Comparison of ENCODE assay signal across 10 mouse cellular contexts in the genomic region with DNA sequence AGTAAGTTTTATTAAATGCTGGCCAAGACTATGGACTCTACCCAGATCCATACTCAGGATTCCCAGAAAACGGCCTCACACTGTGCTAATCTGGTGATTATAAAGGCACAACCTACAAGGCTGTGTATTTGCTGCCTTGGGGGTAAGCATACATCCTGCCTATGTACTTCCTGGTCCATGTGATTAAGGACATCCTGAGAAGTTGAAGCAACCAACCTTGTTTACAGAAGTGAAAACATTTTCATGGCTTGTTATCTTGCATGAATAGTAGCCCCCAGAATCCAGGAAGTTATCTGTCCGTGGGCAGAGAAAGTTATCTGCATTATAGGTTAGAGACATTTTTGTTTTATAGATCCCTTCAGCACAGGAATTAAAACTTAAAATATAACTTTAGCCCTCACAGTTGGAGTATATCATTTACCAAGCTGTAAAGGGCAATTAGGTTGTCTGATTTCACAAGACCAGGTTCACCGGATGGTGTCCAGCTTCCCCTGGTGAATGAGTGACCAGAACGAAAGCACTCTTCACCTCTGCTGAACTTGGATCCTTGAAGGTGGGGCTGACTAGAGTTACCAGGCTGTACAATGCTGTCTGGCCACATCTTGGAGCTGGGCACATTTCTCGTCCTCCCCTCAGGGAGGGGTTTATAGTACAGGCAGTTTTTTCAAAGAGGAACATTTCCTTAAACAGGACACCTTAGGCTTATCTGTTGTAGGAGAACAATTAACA.
A peak's percentile ranks its signal among the peaks of the same experiment; 100 is the strongest.
DNase-seq lines count a peak whose midpoint lies in the region; ATAC-seq and TF ChIP-seq lines count a peak whose summit lies in the region.
"Had no signal": no experiment of that assay in that cellular context is flagged by ENCODE, and none has a peak within 500 bp of the region (broad histone marks: within the 10 kb centered on the region; RNA-seq: fewer than 3 reads in every experiment).

No protein-coding gene starts in this region.

- no peak overlapping the region for H3K4me2 ChIP-seq in heart, embryonic 12.5 days
- no peak overlapping the region for H3K4me2 ChIP-seq in intestine, embryonic 16.5 days (ENCODE audit: low read depth, low read length)
- H3K4me2 ChIP-seq in liver, embryonic 11.5 days: no peak overlapping the region
- no peak overlapping the region for H3K4me2 ChIP-seq in stomach, embryonic 15.5 days
- H3K4me2 ChIP-seq in hindbrain, postnatal 0 days (ENCODE audit: low read depth, low read length): no peak overlapping the region
- H3K4me2 ChIP-seq: hindbrain, embryonic 14.5 days had no signal

- H3K9me3 ChIP-seq in heart, embryonic 12.5 days (replicated peaks): peaks cover 4% of the 10 kb centered on the region
- H3K9me3 ChIP-seq in intestine, embryonic 16.5 days (ENCODE audit: control insufficient read depth, low read length): no peaks in the 10 kb centered on the region
- no peaks in the 10 kb centered on the region for H3K9me3 ChIP-seq in liver, embryonic 11.5 days (ENCODE audit: control insufficient read depth, low read length)
- H3K9me3 ChIP-seq in stomach, embryonic 15.5 days: no peaks in the 10 kb centered on the region
- H3K9me3 ChIP-seq in hindbrain, postnatal 0 days (ENCODE audit: low read length): no peaks in the 10 kb centered on the region

- DNase-seq in heart, adult 11 months: peak; percentile 95
- DNase-seq in liver, embryonic 11.5 days (ENCODE audit: low spot score): no peak
- no peak for DNase-seq in hindbrain, postnatal 0 days (ENCODE audit: low spot score)
- no peak for DNase-seq in frontal cortex, postnatal 14 days (ENCODE audit: low spot score in 2 of 2)
- no peak for DNase-seq in spleen, adult 12 weeks (ENCODE audit: low spot score)
- DNase-seq: cerebellum, postnatal 36 days had no signal

- no peak overlapping the region for H3K4me3 ChIP-seq in heart, embryonic 12.5 days
- no peak overlapping the region for H3K4me3 ChIP-seq in intestine, embryonic 16.5 days (ENCODE audit: low read length)
- no peak overlapping the region for H3K4me3 ChIP-seq in liver, embryonic 11.5 days (ENCODE audit: low read depth, low read length)
- no peak overlapping the region for H3K4me3 ChIP-seq in stomach, embryonic 15.5 days (replicated peaks)
- no peak overlapping the region for H3K4me3 ChIP-seq in hindbrain, postnatal 0 days (ENCODE audit: low read length)

- no peaks in the 10 kb centered on the region for H3K36me3 ChIP-seq in heart, embryonic 12.5 days
- no peaks in the 10 kb centered on the region for H3K36me3 ChIP-seq in intestine, embryonic 16.5 days (ENCODE audit: control insufficient read depth, insufficient read depth, low read length)
- H3K36me3 ChIP-seq in liver, embryonic 11.5 days (ENCODE audit: control insufficient read depth, insufficient read depth, low read length): 0 out of 2 replicates have a peak, but pooled peaks cover 2% of the 10 kb centered on the region
- no peaks in the 10 kb centered on the region for H3K36me3 ChIP-seq in stomach, embryonic 15.5 days
- H3K36me3 ChIP-seq in hindbrain, postnatal 0 days (ENCODE audit: insufficient read depth, low read length): no peaks in the 10 kb centered on the region

- ATAC-seq in heart, embryonic 12.5 days (ENCODE audit: insufficient number of reproducible peaks, low FRiP score): no peak
- ATAC-seq in intestine, embryonic 16.5 days: peak; percentile 94
- ATAC-seq in liver, embryonic 11.5 days (replicated peaks; ENCODE audit: low FRiP score): peak; percentile 45
- peak; percentile 47; the same call in 1 of the 2 replicates for ATAC-seq in stomach, embryonic 15.5 days (ENCODE audit: insufficient read depth, low FRiP score, low read depth)
- no peak for ATAC-seq in hindbrain, postnatal 0 days

- H3K27me3 ChIP-seq in heart, embryonic 12.5 days (replicated peaks): no peaks in the 10 kb centered on the region
- no peaks in the 10 kb centered on the region for H3K27me3 ChIP-seq in intestine, embryonic 16.5 days (replicated peaks; ENCODE audit: control insufficient read depth, insufficient read depth, low read length)
- H3K27me3 ChIP-seq in liver, embryonic 11.5 days (replicated peaks; ENCODE audit: control insufficient read depth, insufficient read depth, low read length): no peaks in the 10 kb centered on the region
- H3K27me3 ChIP-seq in stomach, embryonic 15.5 days (replicated peaks): no peaks in the 10 kb centered on the region
- H3K27me3 ChIP-seq in hindbrain, postnatal 0 days (ENCODE audit: insufficient read depth, low read length): no peaks in the 10 kb centered on the region

- no peak for TF ChIP-seq CTCF in hindbrain, postnatal 0 days (IDR thresholded peaks at IDR 0.05; ENCODE audit: low read depth)

- H3K4me1 ChIP-seq in heart, embryonic 12.5 days (replicated peaks): no peaks in the 10 kb centered on the region
- H3K4me1 ChIP-seq in intestine, embryonic 16.5 days (ENCODE audit: control insufficient read depth, insufficient read depth, low read length): peaks cover 7% of the 10 kb centered on the region
- H3K4me1 ChIP-seq in liver, embryonic 11.5 days (replicated peaks; ENCODE audit: control insufficient read depth, insufficient read depth, low read length): peaks cover 17% of the 10 kb centered on the region
- no peaks in the 10 kb centered on the region for H3K4me1 ChIP-seq in stomach, embryonic 15.5 days
- H3K4me1 ChIP-seq in hindbrain, postnatal 0 days (ENCODE audit: insufficient read depth, low read length): no peaks in the 10 kb centered on the region

- 66% methylated on average over 5 of the region's 5 CpGs for WGBS in heart, embryonic 12.5 days
- WGBS in intestine, embryonic 16.5 days: 50% methylated on average over 5 of the region's 5 CpGs
- WGBS in liver, embryonic 11.5 days: 55% methylated on average over 5 of the region's 5 CpGs
- WGBS in stomach, embryonic 15.5 days: 71% methylated on average over 5 of the region's 5 CpGs
- WGBS in hindbrain, postnatal 0 days: 86% methylated on average over 5 of the region's 5 CpGs

- H3K27ac ChIP-seq in heart, embryonic 12.5 days (ENCODE audit: poor library complexity, severe bottlenecking): no peak overlapping the region
- peak overlapping the region; percentile 67 for H3K27ac ChIP-seq in intestine, embryonic 16.5 days (ENCODE audit: low read length)
- H3K27ac ChIP-seq in liver, embryonic 11.5 days (ENCODE audit: low read depth, low read length): peak overlapping the region; percentile 22; the same call in 1 of the 2 replicates
- H3K27ac ChIP-seq in stomach, embryonic 15.5 days: no peak overlapping the region
- H3K27ac ChIP-seq in hindbrain, postnatal 0 days: no peak overlapping the region
- H3K27ac ChIP-seq: hindbrain, embryonic 14.5 days had no signal

- H3K9ac ChIP-seq in heart, embryonic 12.5 days: no peak overlapping the region
- H3K9ac ChIP-seq in intestine, embryonic 16.5 days (ENCODE audit: low read depth, low read length): no peak overlapping the region
- H3K9ac ChIP-seq in liver, embryonic 11.5 days (ENCODE audit: low read depth, low read length): no peak overlapping the region
- no peak overlapping the region for H3K9ac ChIP-seq in stomach, embryonic 15.5 days
- no peak overlapping the region for H3K9ac ChIP-seq in hindbrain, postnatal 0 days (replicated peaks; ENCODE audit: low read length)
- H3K9ac ChIP-seq: hindbrain, embryonic 14.5 days had no signal

Comparison
In these comparisons a context has a peak if more than half of its experiments do, and no peak if none do; other contexts are left out.
1. ATAC-seq: peak in intestine, embryonic 16.5 days (single experiment), liver, embryonic 11.5 days (single experiment) and stomach, embryonic 15.5 days (single experiment); none in heart, embryonic 12.5 days (single experiment) and hindbrain, postnatal 0 days (single experiment).
2. H3K27ac ChIP-seq: peak in intestine, embryonic 16.5 days (single experiment) and liver, embryonic 11.5 days (single experiment); none in heart, embryonic 12.5 days (single experiment), stomach, embryonic 15.5 days (single experiment) and hindbrain, postnatal 0 days (single experiment).